Mouse (Mus musculus): ENCODE data around the gene Ccdc85b.

- TF ChIP-seq CTCF (IDR thresholded peaks at IDR 0.05; ENCODE audit: low read depth, low read length) (no peak), GATA1 (IDR thresholded peaks at IDR 0.05; ENCODE audit: borderline replicate concordance, low read length) (no peak), TAL1 (conservative IDR thresholded peaks at IDR 0.05; ENCODE audit: low read depth, low read length) (no peak), GATA2 (IDR thresholded peaks at IDR 0.05; ENCODE audit: borderline replicate concordance, low read depth, low read length) (no peak)
Observed at GRCm38 (mm10) chr19:5473720-5474119, 16.0 kb upstream of the Ccdc85b start, which contains the start of gene Efemp2.

Measured in G1E (cell line).